Mouse (Mus musculus) spleen, adult 2 months (tissue): ENCODE results near the gene Stt3a.

Experiments
- CTCF ChIP-seq: fragments of 200-500 bp; IDR thresholded peaks from 2 replicates; pipeline ENCODE4 v1.5.1; 2011; ENCODE audit warnings: mild to moderate bottlenecking, inconsistent platforms; ENCODE audit not compliant: insufficient read depth, insufficient read length, insufficient replicate concordance; ENCODE audit errors: extremely low read depth
- POLR2A ChIP-seq: fragments of 200-500 bp; IDR thresholded peaks from 2 replicates; pipeline ENCODE4 v1.6.1; 2011; ENCODE audit warnings: low read depth, low read length, inconsistent platforms

- no peak for TF ChIP-seq POLR2A
- no peak for TF ChIP-seq CTCF
These were observed 47.0 kb upstream of the Stt3a start for GRCm38 (mm10) chr9:36814486-36814885.
